22 mouse cellular contexts compared by ENCODE assay signal in the genomic region with DNA sequence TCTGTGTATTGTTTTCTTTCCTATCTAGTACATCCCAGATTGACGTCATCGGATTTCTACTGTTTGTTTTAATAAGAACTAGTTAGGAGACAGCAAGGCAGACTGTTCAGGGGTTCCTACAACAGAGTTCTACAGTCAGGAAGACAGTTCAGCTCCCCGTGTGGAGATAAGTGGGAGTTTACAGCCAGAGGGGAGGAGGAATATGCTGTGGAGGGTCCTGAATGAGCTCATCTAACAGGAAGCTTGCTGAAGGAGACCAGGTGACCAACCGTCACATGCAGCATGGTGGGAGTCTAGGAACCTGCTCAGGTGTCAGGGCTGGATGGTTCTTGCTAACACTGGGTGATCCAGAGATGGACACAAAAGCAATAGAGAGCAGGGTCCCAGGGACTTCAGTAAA.
A peak's percentile ranks its signal among the peaks of the same experiment; 100 is the strongest.
DNase-seq lines count a peak whose midpoint lies in the region; ATAC-seq and TF ChIP-seq lines count a peak whose summit lies in the region.
"Had no signal": no experiment of that assay in that cellular context is flagged by ENCODE, and none has a peak within 500 bp of the region (broad histone marks: within the 10 kb centered on the region; RNA-seq: fewer than 3 reads in every experiment).

No protein-coding gene starts in this region.

- 81% methylated on average over 4 of the region's 4 CpGs for whole genome bisulfite sequencing in forebrain, embryonic 15.5 days
- WGBS in forebrain, embryonic 14.5 days = 88% methylated on average over 4 of the region's 4 CpGs
- 79% methylated on average over 4 of the region's 4 CpGs for WGBS in hindbrain, postnatal 0 days
- 78% methylated on average over 4 of the region's 4 CpGs for WGBS in hindbrain, embryonic 10.5 days
- 64% methylated on average over 4 of the region's 4 CpGs for WGBS in limb, embryonic 15.5 days
- 73% methylated on average over 4 of the region's 4 CpGs for WGBS in limb, embryonic 10.5 days
- 66% methylated on average over 4 of the region's 4 CpGs for WGBS in embryonic facial prominence, embryonic 15.5 days

- H3K27me3 ChIP-seq in forebrain, embryonic 15.5 days = no peaks in the 10 kb centered on the region
- no peaks in the 10 kb centered on the region for H3K27me3 ChIP-seq in forebrain, embryonic 14.5 days (replicated peaks; ENCODE audit: control insufficient read depth, insufficient read depth, low read length)
- H3K27me3 ChIP-seq in hindbrain, postnatal 0 days (ENCODE audit: insufficient read depth, low read length) = no peaks in the 10 kb centered on the region
- H3K27me3 ChIP-seq in hindbrain, embryonic 10.5 days (ENCODE audit: insufficient read depth, poor library complexity, severe bottlenecking) = no peaks in the 10 kb centered on the region
- no peaks in the 10 kb centered on the region for H3K27me3 ChIP-seq in limb, embryonic 15.5 days
- no peaks in the 10 kb centered on the region for H3K27me3 ChIP-seq in limb, embryonic 10.5 days (ENCODE audit: low read depth, poor library complexity, severe bottlenecking)
- no peaks in the 10 kb centered on the region for H3K27me3 ChIP-seq in embryonic facial prominence, embryonic 15.5 days
- H3K27me3 ChIP-seq: embryonic facial prominence, embryonic 13.5 days; neural tube, embryonic 15.5 days; Patski had no signal

- H3K4me2 ChIP-seq in forebrain, embryonic 15.5 days (replicated peaks) = no peak overlapping the region
- H3K4me2 ChIP-seq in forebrain, embryonic 14.5 days (ENCODE audit: low read length) = no peak overlapping the region
- no peak overlapping the region for H3K4me2 ChIP-seq in hindbrain, postnatal 0 days (ENCODE audit: low read depth, low read length)
- H3K4me2 ChIP-seq in limb, embryonic 15.5 days = no peak overlapping the region
- no peak overlapping the region for H3K4me2 ChIP-seq in embryonic facial prominence, embryonic 15.5 days (replicated peaks)
- H3K4me2 ChIP-seq: embryonic facial prominence, embryonic 13.5 days; hindbrain, embryonic 14.5 days; neural tube, embryonic 15.5 days had no signal

- H3K27ac ChIP-seq in forebrain, embryonic 15.5 days (replicated peaks) = peak overlapping the region; percentile 80
- no peak overlapping the region; the same call in 1 of the 2 replicates for H3K27ac ChIP-seq in forebrain, embryonic 14.5 days (ENCODE audit: low read depth, low read length)
- no peak overlapping the region for H3K27ac ChIP-seq in hindbrain, postnatal 0 days
- H3K27ac ChIP-seq in hindbrain, embryonic 10.5 days = no peak overlapping the region
- no peak overlapping the region for H3K27ac ChIP-seq in limb, embryonic 15.5 days
- H3K27ac ChIP-seq in limb, embryonic 10.5 days = no peak overlapping the region
- H3K27ac ChIP-seq in embryonic facial prominence, embryonic 15.5 days (replicated peaks) = no peak overlapping the region
- H3K27ac ChIP-seq: embryonic facial prominence, embryonic 13.5 days; hindbrain, embryonic 14.5 days; neural tube, embryonic 15.5 days had no signal

- H3K36me3 ChIP-seq in forebrain, embryonic 15.5 days = no peaks in the 10 kb centered on the region
- H3K36me3 ChIP-seq in forebrain, embryonic 14.5 days (ENCODE audit: control insufficient read depth, insufficient read depth, low read length) = 0 out of 2 replicates have a peak, but pooled peaks cover 8% of the 10 kb centered on the region
- no peaks in the 10 kb centered on the region for H3K36me3 ChIP-seq in hindbrain, postnatal 0 days (ENCODE audit: insufficient read depth, low read length)
- peaks cover 27% of the 10 kb centered on the region for H3K36me3 ChIP-seq in hindbrain, embryonic 10.5 days
- H3K36me3 ChIP-seq in limb, embryonic 15.5 days = 0 out of 2 replicates have a peak, but pooled peaks cover 5% of the 10 kb centered on the region
- peaks cover 41% of the 10 kb centered on the region for H3K36me3 ChIP-seq in limb, embryonic 10.5 days
- H3K36me3 ChIP-seq in embryonic facial prominence, embryonic 15.5 days = peaks cover 9% of the 10 kb centered on the region; the same call in 1 of the 2 replicates

- no peaks in the 10 kb centered on the region for H3K9me3 ChIP-seq in forebrain, embryonic 15.5 days
- H3K9me3 ChIP-seq in forebrain, embryonic 14.5 days (replicated peaks; ENCODE audit: control insufficient read depth, low read length) = no peaks in the 10 kb centered on the region
- H3K9me3 ChIP-seq in hindbrain, postnatal 0 days (ENCODE audit: low read length) = no peaks in the 10 kb centered on the region
- H3K9me3 ChIP-seq in hindbrain, embryonic 10.5 days = no peaks in the 10 kb centered on the region
- H3K9me3 ChIP-seq in limb, embryonic 15.5 days = no peaks in the 10 kb centered on the region
- H3K9me3 ChIP-seq in limb, embryonic 10.5 days (replicated peaks) = no peaks in the 10 kb centered on the region
- no peaks in the 10 kb centered on the region for H3K9me3 ChIP-seq in embryonic facial prominence, embryonic 15.5 days (replicated peaks)
- H3K9me3 ChIP-seq: embryonic facial prominence, embryonic 13.5 days; neural tube, embryonic 15.5 days had no signal

- no peak overlapping the region for H3K9ac ChIP-seq in forebrain, embryonic 15.5 days (replicated peaks)
- H3K9ac ChIP-seq in forebrain, embryonic 14.5 days (ENCODE audit: low read length) = no peak overlapping the region
- H3K9ac ChIP-seq in hindbrain, postnatal 0 days (replicated peaks; ENCODE audit: low read length) = no peak overlapping the region
- H3K9ac ChIP-seq in limb, embryonic 15.5 days = no peak overlapping the region
- no peak overlapping the region for H3K9ac ChIP-seq in embryonic facial prominence, embryonic 15.5 days
- H3K9ac ChIP-seq: embryonic facial prominence, embryonic 13.5 days; hindbrain, embryonic 14.5 days; neural tube, embryonic 15.5 days had no signal

- no peak for ATAC-seq in forebrain, embryonic 15.5 days (replicated peaks)
- no peak for ATAC-seq in forebrain, embryonic 14.5 days
- ATAC-seq in hindbrain, postnatal 0 days = peak; percentile 62; the same call in 1 of the 2 replicates
- 0 out of 2 replicates have a peak, but pooled peaks have one; percentile 30 for ATAC-seq in limb, embryonic 15.5 days (ENCODE audit: insufficient number of reproducible peaks, low FRiP score, low TSS enrichment, low read depth)
- 0 out of 2 replicates have a peak, but pooled peaks have one; percentile 34 for ATAC-seq in embryonic facial prominence, embryonic 15.5 days (ENCODE audit: insufficient number of reproducible peaks, low FRiP score, low TSS enrichment, low read depth)
- ATAC-seq in erythroblast, adult 5-6 weeks (replicated peaks; ENCODE audit: low FRiP score, poor library complexity, severe bottlenecking) = no peak
- ATAC-seq: CD4-positive, CD25-positive, alpha-beta regulatory T cell, adult 4 months; Patski had no signal

- DNase-seq in forebrain, embryonic 14.5 days (ENCODE audit: low spot score) = no peak
- no peak for DNase-seq in hindbrain, postnatal 0 days (ENCODE audit: low spot score)
- DNase-seq in hindbrain, embryonic 10.5 days (ENCODE audit: low spot score) = no peak
- DNase-seq in limb, embryonic 10.5 days (ENCODE audit: low spot score) = no peak
- DNase-seq: adrenal gland, adult 8-10 months; cerebellum, adult 9-11 months; kidney, adult 8-10 months; layer of hippocampus, postnatal 36 days; lung, adult 2 months; midbrain, embryonic 14.5 days; thymus, adult 18-20 months; thymus, postnatal 4 days had no signal

- peaks cover 30% of the 10 kb centered on the region for H3K4me1 ChIP-seq in forebrain, embryonic 15.5 days
- peaks cover 9% of the 10 kb centered on the region; the same call in 1 of the 2 replicates for H3K4me1 ChIP-seq in forebrain, embryonic 14.5 days (ENCODE audit: control insufficient read depth, insufficient read depth, low read length)
- H3K4me1 ChIP-seq in hindbrain, postnatal 0 days (ENCODE audit: insufficient read depth, low read length) = peaks cover 21% of the 10 kb centered on the region
- 0 out of 2 replicates have a peak, but pooled peaks cover 6% of the 10 kb centered on the region for H3K4me1 ChIP-seq in hindbrain, embryonic 10.5 days (replicated peaks)
- peaks cover 11% of the 10 kb centered on the region for H3K4me1 ChIP-seq in limb, embryonic 15.5 days
- H3K4me1 ChIP-seq in limb, embryonic 10.5 days = peaks cover 9% of the 10 kb centered on the region
- H3K4me1 ChIP-seq in embryonic facial prominence, embryonic 15.5 days = peaks cover 28% of the 10 kb centered on the region

- no peak overlapping the region for H3K4me3 ChIP-seq in forebrain, embryonic 15.5 days
- H3K4me3 ChIP-seq in forebrain, embryonic 14.5 days (ENCODE audit: low read depth, low read length) = no peak overlapping the region
- H3K4me3 ChIP-seq in hindbrain, postnatal 0 days (ENCODE audit: low read length) = no peak overlapping the region
- no peak overlapping the region for H3K4me3 ChIP-seq in hindbrain, embryonic 10.5 days
- no peak overlapping the region for H3K4me3 ChIP-seq in limb, embryonic 15.5 days
- no peak overlapping the region for H3K4me3 ChIP-seq in limb, embryonic 10.5 days
- H3K4me3 ChIP-seq in embryonic facial prominence, embryonic 15.5 days (replicated peaks) = no peak overlapping the region
- H3K4me3 ChIP-seq: embryonic facial prominence, embryonic 13.5 days; myocyte; neural tube, embryonic 15.5 days had no signal

- TF ChIP-seq CTCF in hindbrain, postnatal 0 days (IDR thresholded peaks at IDR 0.05; ENCODE audit: low read depth) = 0 out of 2 replicates have a peak, but pooled peaks have one; percentile 22

Comparison
In these comparisons a context has a peak if more than half of its experiments do, and no peak if none do; other contexts are left out.
1. ATAC-seq: peak in hindbrain, postnatal 0 days (single experiment), limb, embryonic 15.5 days (single experiment) and embryonic facial prominence, embryonic 15.5 days (single experiment); none in forebrain, embryonic 15.5 days (single experiment), forebrain, embryonic 14.5 days (single experiment) and erythroblast, adult 5-6 weeks (single experiment).